Mouse (Mus musculus) kidney, postnatal 0 days (tissue): ENCODE results near the gene Tbck. TPM values are rescaled to one million over a fixed set of nuclear protein-coding genes. Genes with fewer than 3 reads are reported as not detected.

Source experiments
- ATAC-seq: fragments of 200-750 bp; cut with Nextera tagmentation; replicated peaks from 2 replicates; pipeline ENCODE4 v1.8.0; 2017; ENCODE audit warnings: low read depth, moderate number of reproducible peaks, moderate TSS enrichment, moderate library complexity; ENCODE audit not compliant: low FRiP score
- DNase-seq: peaks from one replicate; pipeline ENCODE4 v3.0.0-alpha.2; 2016; ENCODE audit warnings: low spot score
- H3K27ac ChIP-seq: fragments of 300-500 bp; sonication (generic); 2 replicates; pipeline ENCODE4 v1.5.1; 2014; ENCODE audit warnings: mild to moderate bottlenecking
- H3K27me3 ChIP-seq: fragments of 300-500 bp; sonication (generic); 2 replicates; pipeline ENCODE4 v1.6.1; 2014; ENCODE audit warnings: low read length, mixed read lengths; ENCODE audit not compliant: insufficient read depth
- H3K36me3 ChIP-seq: fragments of 300-500 bp; sonication (generic); 2 replicates; pipeline ENCODE4 v1.6.1; 2014; ENCODE audit warnings: low read length, mixed read lengths; ENCODE audit not compliant: insufficient read depth
- H3K4me1 ChIP-seq: fragments of 300-500 bp; sonication (generic); replicated peaks from 2 replicates; pipeline ENCODE4 v1.6.1; 2014; ENCODE audit warnings: antibody characterized with exemption, low read length, mixed read lengths; ENCODE audit not compliant: insufficient read depth
- H3K4me2 ChIP-seq: fragments of 300-500 bp; sonication (generic); 2 replicates; pipeline ENCODE4 v1.6.1; 2014; ENCODE audit warnings: mild to moderate bottlenecking, low read length, moderate library complexity, mixed read lengths
- H3K4me3 ChIP-seq: fragments of 300-500 bp; sonication (generic); replicated peaks from 2 replicates; pipeline ENCODE4 v1.5.1; 2014; ENCODE audit warnings: low read depth, low read length
- H3K9ac ChIP-seq: fragments of 300-500 bp; sonication (generic); 2 replicates; pipeline ENCODE4 v1.6.1; 2014; ENCODE audit warnings: low read depth, low read length
- H3K9me3 ChIP-seq: fragments of 300-500 bp; sonication (generic); replicated peaks from 2 replicates; pipeline ENCODE4 v1.6.1; 2016; ENCODE audit warnings: low read length, inconsistent platforms, mixed read lengths
- CTCF ChIP-seq: IDR thresholded peaks from 2 replicates; pipeline ENCODE4 v1.5.1; 2016; ENCODE audit warnings: antibody characterized with exemption, low read depth, mild to moderate bottlenecking, moderate library complexity
- WGBS: fragments of 180-500 bp; shearing (Covaris S2); extraction: QIAGEN DNeasy Blood & Tissue Kit; methylation state at CpG from one replicate; pipeline ENCODE4 v1.1.7; 2014; 5-methylcytosine and 5-hydroxymethylcytosine counted together
- polyA plus RNA-seq: library from polyadenylated mRNA; unstranded; fragments of >200 nt; fragmentation: Nextera tagmentation; extraction: Ambion mirVana; gene quantifications from 2 replicates; pipeline ENCODE4 v1.2.1, GENCODE M21; 2015

Tbck gene
- polyA plus RNA-seq, 1 experiment from 2014 or later, result 19.6 TPM

GRCm38 (mm10) chr3:132791140-132791539 lies 107.2 kb downstream of the Tbck start:
- H3K27me3 ChIP-seq, result no peaks in the 10 kb centered on the region
- H3K27ac ChIP-seq, result no peak overlapping the region
- ATAC-seq, result no peak
- TF ChIP-seq CTCF, result no peak
- H3K9me3 ChIP-seq, result no peaks in the 10 kb centered on the region
- H3K9ac ChIP-seq, result no peak overlapping the region
- WGBS, result 76% methylated on average over 4 of the region's 4 CpGs
- H3K4me3 ChIP-seq, result no peak overlapping the region
- H3K4me1 ChIP-seq, result no peaks in the 10 kb centered on the region
- DNase-seq, result no peak
- H3K36me3 ChIP-seq, result peaks cover 6% of the 10 kb centered on the region; the same call in 1 of the 2 replicates
- H3K4me2 ChIP-seq, result no peak overlapping the region

- 91% methylated on average over 1 of the region's 1 CpGs for WGBS
- no peak overlapping the region for H3K27ac ChIP-seq
These were observed 116.3 kb downstream of the Tbck start for GRCm38 (mm10) chr3:132800196-132800595.

GRCm38 (mm10) chr3:132801910-132802309 lies 118.0 kb downstream of the Tbck start:
- Histone ChIP-seq H3K4me1 (no peaks in the 10 kb centered on the region), H3K4me2 (no peak overlapping the region), H3K27ac (no peak overlapping the region), H3K27me3 (no peaks in the 10 kb centered on the region), H3K9me3 (no peaks in the 10 kb centered on the region), H3K36me3 (no peaks in the 10 kb centered on the region), H3K9ac (no peak overlapping the region), H3K4me3 (no peak overlapping the region)
- 91% methylated on average over 3 of the region's 3 CpGs for WGBS
- no peak for TF ChIP-seq CTCF
- no peak for DNase-seq
- no peak for ATAC-seq

More at GRCm38 (mm10) chr3:132800196-132800595, 116.3 kb downstream of the Tbck start:
- H3K9ac ChIP-seq, result no peak overlapping the region
- DNase-seq (no peak), ATAC-seq (no peak)
- H3K4me3 ChIP-seq, result no peak overlapping the region
- H3K36me3 ChIP-seq, result no peaks in the 10 kb centered on the region
- H3K9me3 ChIP-seq, result no peaks in the 10 kb centered on the region
- H3K4me2 ChIP-seq, result no peak overlapping the region
- no peaks in the 10 kb centered on the region for H3K27me3 ChIP-seq
- no peak for TF ChIP-seq CTCF
- H3K4me1 ChIP-seq, result no peaks in the 10 kb centered on the region

- H3K4me1 ChIP-seq, result no peaks in the 10 kb centered on the region
- no peaks in the 10 kb centered on the region for H3K27me3 ChIP-seq
- DNase-seq, result peak; percentile 12
- no peak overlapping the region for H3K4me3 ChIP-seq
- no peak overlapping the region for H3K9ac ChIP-seq
- ATAC-seq, result no peak
- no peak for TF ChIP-seq CTCF
- no peak overlapping the region for H3K27ac ChIP-seq
- H3K4me2 ChIP-seq, result no peak overlapping the region
- no peaks in the 10 kb centered on the region for H3K36me3 ChIP-seq
- WGBS, result 60% methylated on average over 2 of the region's 2 CpGs
- no peaks in the 10 kb centered on the region for H3K9me3 ChIP-seq
These were observed 124.1 kb downstream of the Tbck start for GRCm38 (mm10) chr3:132807888-132808579.

GRCm38 (mm10) chr3:132808951-132809350 lies 125.0 kb downstream of the Tbck start:
- 83% methylated on average over 3 of the region's 3 CpGs for WGBS
- Histone ChIP-seq H3K27me3 (no peaks in the 10 kb centered on the region), H3K9ac (no peak overlapping the region), H3K4me2 (no peak overlapping the region), H3K27ac (no peak overlapping the region), H3K4me3 (no peak overlapping the region), H3K36me3 (no peaks in the 10 kb centered on the region), H3K4me1 (no peaks in the 10 kb centered on the region), H3K9me3 (no peaks in the 10 kb centered on the region)
- ATAC-seq (no peak), DNase-seq (no peak)
- TF ChIP-seq CTCF, result no peak

- DNase-seq (no peak), ATAC-seq (no peak)
- 65% methylated on average over 5 of the region's 5 CpGs for WGBS
- no peak for TF ChIP-seq CTCF
- Histone ChIP-seq H3K27me3 (no peaks in the 10 kb centered on the region), H3K4me2 (no peak overlapping the region), H3K9me3 (no peaks in the 10 kb centered on the region), H3K4me1 (no peaks in the 10 kb centered on the region), H3K9ac (no peak overlapping the region), H3K27ac (0 out of 2 replicates have a peak overlapping the region, but pooled peaks have one; percentile 19), H3K36me3 (0 out of 2 replicates have a peak, but pooled peaks cover 2% of the 10 kb centered on the region), H3K4me3 (no peak overlapping the region)
These were observed 127.8 kb downstream of the Tbck start for GRCm38 (mm10) chr3:132811791-132812190.
